Mouse (Mus musculus) lung, embryonic 15.5 days (tissue): Measurements from ENCODE around the gene Luc7l3. TPM values are rescaled to one million over a fixed set of nuclear protein-coding genes. Genes with fewer than 3 reads are reported as not detected.

Experiments used
- ATAC-seq: fragments of 200-750 bp; cut with Nextera tagmentation; 2 replicates; pipeline ENCODE4 v1.8.0; 2017; ENCODE audit warnings: moderate number of reproducible peaks, borderline replicate concordance; ENCODE audit not compliant: low FRiP score, low TSS enrichment; ENCODE audit errors: extremely low read depth
- H3K27ac ChIP-seq: fragments of 300-500 bp; sonication (generic); 2 replicates; pipeline ENCODE4 v1.5.1; 2015; ENCODE audit warnings: moderate library complexity, mild to moderate bottlenecking, inconsistent platforms
- H3K27me3 ChIP-seq: fragments of 300-500 bp; sonication (generic); 2 replicates; pipeline ENCODE4 v1.6.1; 2015; ENCODE audit warnings: inconsistent platforms
- H3K36me3 ChIP-seq: fragments of 300-500 bp; sonication (generic); 2 replicates; pipeline ENCODE4 v1.6.1; 2015; ENCODE audit warnings: inconsistent platforms
- H3K4me1 ChIP-seq: fragments of 300-500 bp; sonication (generic); 2 replicates; pipeline ENCODE4 v1.6.1; 2015; ENCODE audit warnings: inconsistent platforms
- H3K4me2 ChIP-seq: fragments of 300-500 bp; sonication (generic); 2 replicates; pipeline ENCODE4 v1.6.1; 2015; ENCODE audit warnings: inconsistent platforms, mild to moderate bottlenecking, moderate library complexity
- H3K4me3 ChIP-seq: fragments of 300-500 bp; sonication (generic); 2 replicates; pipeline ENCODE4 v1.5.1; 2015; ENCODE audit warnings: mild to moderate bottlenecking, inconsistent platforms
- H3K9ac ChIP-seq: fragments of 300-500 bp; sonication (generic); 2 replicates; pipeline ENCODE4 v1.6.1; 2015; ENCODE audit warnings: inconsistent platforms
- H3K9me3 ChIP-seq: fragments of 300-500 bp; sonication (generic); 2 replicates; pipeline ENCODE4 v1.6.1; 2016; ENCODE audit warnings: inconsistent platforms
- WGBS: fragments of 180-500 bp; shearing (Covaris S2); methylation state at CpG from one replicate; pipeline ENCODE4 v1.1.7; 2015; 5-methylcytosine and 5-hydroxymethylcytosine counted together
- polyA plus RNA-seq: library from polyadenylated mRNA; unstranded; fragments of >200 nt; fragmentation: Nextera tagmentation; extraction: Ambion mirVana; gene quantifications from 2 replicates; pipeline ENCODE4 v1.2.1, GENCODE M21; 2015

The Luc7l3 gene
- polyA plus RNA-seq, 1 experiment from 2014 or later, result 107 TPM

GRCm38 (mm10) chr11:94332726-94333125, 10.9 kb upstream of the Luc7l3 start:
- H3K9ac ChIP-seq, result no peak overlapping the region
- H3K27ac ChIP-seq, result no peak overlapping the region
- no peaks in the 10 kb centered on the region for H3K27me3 ChIP-seq
- no peak overlapping the region for H3K4me3 ChIP-seq
- peaks cover 22% of the 10 kb centered on the region for H3K36me3 ChIP-seq
- ATAC-seq, result no peak
- 83% methylated on average over 6 of the region's 6 CpGs for WGBS
- H3K4me2 ChIP-seq, result no peak overlapping the region
- no peaks in the 10 kb centered on the region for H3K9me3 ChIP-seq
- H3K4me1 ChIP-seq, result peaks cover 24% of the 10 kb centered on the region

GRCm38 (mm10) chr11:94330211-94330610, 8.4 kb upstream of the Luc7l3 start:
- no peak overlapping the region for H3K9ac ChIP-seq
- no peak for ATAC-seq

GRCm38 (mm10) chr11:94329270-94329891, 7.6 kb upstream of the Luc7l3 start:
- H3K9me3 ChIP-seq, result no peaks in the 10 kb centered on the region
- peaks cover 3% of the 10 kb centered on the region; the same call in 1 of the 2 replicates for H3K36me3 ChIP-seq
- H3K4me1 ChIP-seq, result peaks cover 32% of the 10 kb centered on the region
- peak overlapping the region; percentile 85; the same call in 1 of the 2 replicates for H3K4me3 ChIP-seq
- ATAC-seq, result no peak
- no peak overlapping the region for H3K9ac ChIP-seq
- H3K4me2 ChIP-seq, result peak overlapping the region; percentile 74
- H3K27me3 ChIP-seq, result no peaks in the 10 kb centered on the region
- no peak overlapping the region for H3K27ac ChIP-seq
- 39% methylated on average over 4 of the region's 4 CpGs for WGBS

More at GRCm38 (mm10) chr11:94330211-94330610, 8.4 kb upstream of the Luc7l3 start:
- peaks cover 7% of the 10 kb centered on the region; the same call in 1 of the 2 replicates for H3K36me3 ChIP-seq
- H3K4me3 ChIP-seq, result no peak overlapping the region
- H3K9me3 ChIP-seq, result no peaks in the 10 kb centered on the region
- no peaks in the 10 kb centered on the region for H3K27me3 ChIP-seq
- WGBS, result 88% methylated on average over 3 of the region's 3 CpGs
- no peak overlapping the region for H3K4me2 ChIP-seq
- H3K4me1 ChIP-seq, result peaks cover 32% of the 10 kb centered on the region
- no peak overlapping the region for H3K27ac ChIP-seq

GRCm38 (mm10) chr11:94328644-94329025, 6.8 kb upstream of the Luc7l3 start:
- H3K9ac ChIP-seq, result peak overlapping the region; percentile 88
- H3K4me1 ChIP-seq, result peaks cover 32% of the 10 kb centered on the region
- no peak for ATAC-seq
- under 1% methylated on average over 10 of the region's 10 CpGs for WGBS
- H3K4me2 ChIP-seq, result peak overlapping the region; percentile 74
- H3K4me3 ChIP-seq, result peak overlapping the region; percentile 85
- H3K27me3 ChIP-seq, result no peaks in the 10 kb centered on the region
- H3K27ac ChIP-seq, result peak overlapping the region; percentile 99
- no peaks in the 10 kb centered on the region for H3K9me3 ChIP-seq
- no peaks in the 10 kb centered on the region for H3K36me3 ChIP-seq

GRCm38 (mm10) chr11:94327693-94328643, 6.2 kb upstream of the Luc7l3 start, which contains the start of gene Ankrd40:
TSS of gene Ankrd40 (plus strand) at chr11:94328001.
- Histone ChIP-seq H3K36me3 (no peaks in the 10 kb centered on the region), H3K9ac (peak within 1 kb of the TSS; percentile 88), H3K9me3 (no peaks in the 10 kb centered on the region)

GRCm38 (mm10) chr11:94326961-94327411, 5.2 kb upstream of the Luc7l3 start:
- 5% methylated on average over 10 of the region's 10 CpGs for WGBS
- Histone ChIP-seq H3K4me3 (peak overlapping the region; percentile 85), H3K4me1 (peaks cover 40% of the 10 kb centered on the region), H3K9ac (peak overlapping the region; percentile 34; the same call in 1 of the 2 replicates), H3K27me3 (no peaks in the 10 kb centered on the region), H3K9me3 (no peaks in the 10 kb centered on the region), H3K36me3 (no peaks in the 10 kb centered on the region), H3K27ac (peak overlapping the region; percentile 99), H3K4me2 (peak overlapping the region; percentile 74)
- ATAC-seq, result peak; percentile 33; the same call in 1 of the 2 replicates

More at GRCm38 (mm10) chr11:94327693-94328643, 6.2 kb upstream of the Luc7l3 start, which contains the start of gene Ankrd40:
- no peaks in the 10 kb centered on the region for H3K27me3 ChIP-seq
- peak within 1 kb of the TSS; percentile 74 for H3K4me2 ChIP-seq
- peak; percentile 88 for ATAC-seq
- peaks cover 32% of the 10 kb centered on the region for H3K4me1 ChIP-seq
- WGBS, result 1% methylated on average over 65 of the region's 78 CpGs
- peak within 1 kb of the TSS; percentile 99 for H3K27ac ChIP-seq
- peak within 1 kb of the TSS; percentile 85 for H3K4me3 ChIP-seq

- Histone ChIP-seq H3K27me3 (no peaks in the 10 kb centered on the region), H3K4me2 (no peak overlapping the region), H3K4me1 (peaks cover 36% of the 10 kb centered on the region), H3K9ac (no peak overlapping the region), H3K36me3 (peaks cover under 1% of the 10 kb centered on the region; the same call in 1 of the 2 replicates), H3K27ac (no peak overlapping the region), H3K9me3 (no peaks in the 10 kb centered on the region), H3K4me3 (no peak overlapping the region)
- no peak for ATAC-seq
- 84% methylated on average over 5 of the region's 5 CpGs for WGBS
These were observed 2.8 kb upstream of the Luc7l3 start for GRCm38 (mm10) chr11:94324618-94325017.

GRCm38 (mm10) chr11:94323271-94323925, 1.6 kb upstream of the Luc7l3 start:
- Histone ChIP-seq H3K4me1 (peaks cover 28% of the 10 kb centered on the region), H3K4me3 (no peak overlapping the region), H3K36me3 (peaks cover 8% of the 10 kb centered on the region), H3K4me2 (no peak overlapping the region), H3K9me3 (no peaks in the 10 kb centered on the region), H3K9ac (no peak overlapping the region), H3K27ac (no peak overlapping the region), H3K27me3 (no peaks in the 10 kb centered on the region)
- no peak for ATAC-seq
- 83% methylated on average over 5 of the region's 5 CpGs for WGBS

- peak overlapping the region; percentile 93 for H3K27ac ChIP-seq
- ATAC-seq, result no peak
- peak overlapping the region; percentile 64 for H3K4me2 ChIP-seq
- WGBS, result 30% methylated on average over 5 of the region's 5 CpGs
- H3K27me3 ChIP-seq, result no peaks in the 10 kb centered on the region
- peaks cover 10% of the 10 kb centered on the region for H3K36me3 ChIP-seq
- H3K4me3 ChIP-seq, result peak overlapping the region; percentile 96
- H3K4me1 ChIP-seq, result peaks cover 36% of the 10 kb centered on the region
- H3K9me3 ChIP-seq, result no peaks in the 10 kb centered on the region
- H3K9ac ChIP-seq, result peak overlapping the region; percentile 100
These were observed 848 bp upstream of the Luc7l3 start for GRCm38 (mm10) chr11:94322636-94323035.

GRCm38 (mm10) chr11:94320969-94321930, 538 bp downstream of the Luc7l3 start:
- Histone ChIP-seq H3K4me2 (peak overlapping the region; percentile 72), H3K9me3 (no peaks in the 10 kb centered on the region), H3K4me3 (peak overlapping the region; percentile 96), H3K36me3 (peaks cover 10% of the 10 kb centered on the region), H3K4me1 (peaks cover 41% of the 10 kb centered on the region), H3K27ac (peak overlapping the region; percentile 93), H3K27me3 (no peaks in the 10 kb centered on the region), H3K9ac (peak overlapping the region; percentile 100)
- WGBS, result under 1% methylated on average over 67 of the region's 67 CpGs
- peak; percentile 74 for ATAC-seq
